Mouse (Mus musculus): ENCODE results near the gene Hid1. TPM values are rescaled to one million over a fixed set of nuclear protein-coding genes. Genes with fewer than 3 reads are reported as not detected.

Hid1 gene
- polyA plus RNA-seq, 1 experiment from 2014 or later, result 14.8 TPM

Other genes with a start within 250 kb of the Hid1 start
- 0.11 TPM in 1 of 2 replicates, not detected in the other for gene Cd300lf, start 233.8 kb downstream of the Hid1 start, polyA plus RNA-seq (2016; fragmentation: Nextera tagmentation; extraction: Ambion mirVana)
- 39.6 and 49.8 TPM in 2 replicates for gene Slc9a3r1, start 204.4 kb downstream of the Hid1 start, polyA plus RNA-seq (2016; fragmentation: Nextera tagmentation; extraction: Ambion mirVana)
- gene Tmem104, start 180.3 kb downstream of the Hid1 start, polyA plus RNA-seq (2016; fragmentation: Nextera tagmentation; extraction: Ambion mirVana), result 6.9 and 10.6 TPM in 2 replicates
- 18.7 and 24.3 TPM in 2 replicates for gene Nat9, start 179.9 kb downstream of the Hid1 start, polyA plus RNA-seq (2016; fragmentation: Nextera tagmentation; extraction: Ambion mirVana)
- gene Grin2c, start 100.5 kb downstream of the Hid1 start, polyA plus RNA-seq (2016; fragmentation: Nextera tagmentation; extraction: Ambion mirVana), result 0.14 and 0.18 TPM in 2 replicates
- gene Fdxr, start 90.7 kb downstream of the Hid1 start, polyA plus RNA-seq (2016; fragmentation: Nextera tagmentation; extraction: Ambion mirVana), result 17.7 TPM in 2 replicates
- gene Fads6, start 70.1 kb downstream of the Hid1 start, polyA plus RNA-seq (2016; fragmentation: Nextera tagmentation; extraction: Ambion mirVana), result 0.27 and 0.47 TPM in 2 replicates
- not detected in 2 replicates for gene Otop2, start 60.6 kb downstream of the Hid1 start, polyA plus RNA-seq (2016; fragmentation: Nextera tagmentation; extraction: Ambion mirVana)
- gene Ush1g, start 45.7 kb downstream of the Hid1 start, polyA plus RNA-seq (2016; fragmentation: Nextera tagmentation; extraction: Ambion mirVana), result 0.10 TPM in 1 of 2 replicates, not detected in the other
- 0.08 TPM in 1 of 2 replicates, not detected in the other for gene Otop3, start 33.0 kb downstream of the Hid1 start, polyA plus RNA-seq (2016; fragmentation: Nextera tagmentation; extraction: Ambion mirVana)
- gene Cdr2l, start 14.2 kb upstream of the Hid1 start, polyA plus RNA-seq (2016; fragmentation: Nextera tagmentation; extraction: Ambion mirVana), result 16.1 and 21.4 TPM in 2 replicates
- 228 and 253 TPM in 2 replicates for gene Mrpl58, start 36.0 kb upstream of the Hid1 start, polyA plus RNA-seq (2016; fragmentation: Nextera tagmentation; extraction: Ambion mirVana)
- 878 and 961 TPM in 2 replicates for gene Atp5h, start 52.2 kb upstream of the Hid1 start, polyA plus RNA-seq (2016; fragmentation: Nextera tagmentation; extraction: Ambion mirVana)
- gene Kctd2, start 52.4 kb upstream of the Hid1 start, polyA plus RNA-seq (2016; fragmentation: Nextera tagmentation; extraction: Ambion mirVana), result 15.0 and 20.1 TPM in 2 replicates
- gene Trim80, start 72.8 kb upstream of the Hid1 start, polyA plus RNA-seq (2016; fragmentation: Nextera tagmentation; extraction: Ambion mirVana), result 0.08 and 0.16 TPM in 2 replicates
- not detected in 2 replicates for gene Slc16a5, start 94.7 kb upstream of the Hid1 start, polyA plus RNA-seq (2016; fragmentation: Nextera tagmentation; extraction: Ambion mirVana)
- 8.1 and 10.8 TPM in 2 replicates for gene Armc7, start 107.9 kb upstream of the Hid1 start, polyA plus RNA-seq (2016; fragmentation: Nextera tagmentation; extraction: Ambion mirVana)
- 93.3 and 98.0 TPM in 2 replicates for gene Nt5c, start 124.1 kb upstream of the Hid1 start, polyA plus RNA-seq (2016; fragmentation: Nextera tagmentation; extraction: Ambion mirVana)
- 778 and 995 TPM in 2 replicates for gene Jpt1, start 146.6 kb upstream of the Hid1 start, polyA plus RNA-seq (2016; fragmentation: Nextera tagmentation; extraction: Ambion mirVana)
- gene Sumo2, start 168.5 kb upstream of the Hid1 start, polyA plus RNA-seq (2016; fragmentation: Nextera tagmentation; extraction: Ambion mirVana), result 1,372 and 1,467 TPM in 2 replicates
- 192 and 243 TPM in 2 replicates for gene Nup85, start 196.7 kb upstream of the Hid1 start, polyA plus RNA-seq (2016; fragmentation: Nextera tagmentation; extraction: Ambion mirVana)
- gene Mrps7, start 236.2 kb upstream of the Hid1 start, polyA plus RNA-seq (2016; fragmentation: Nextera tagmentation; extraction: Ambion mirVana), result 104 and 112 TPM in 2 replicates
- 35.1 and 37.6 TPM in 2 replicates for gene Gga3, start 236.3 kb upstream of the Hid1 start, polyA plus RNA-seq (2016; fragmentation: Nextera tagmentation; extraction: Ambion mirVana)
- gene Mif4gd, start 245.2 kb upstream of the Hid1 start, polyA plus RNA-seq (2016; fragmentation: Nextera tagmentation; extraction: Ambion mirVana), result 16.3 and 20.6 TPM in 2 replicates